Mouse (Mus musculus): ENCODE measurements around the gene Slitrk3. TPM values are rescaled to one million over a fixed set of nuclear protein-coding genes. Genes with fewer than 3 reads are reported as not detected.
"Not testable (repeated sequence)": the region's sequence is repeated elsewhere in the genome, so short reads cannot be mapped to it uniquely, and the experiment has no call there.

The Slitrk3 gene
- 11.9 and 14.2 TPM in 2 replicates for polyA plus RNA-seq (2014; fragmentation: Nextera tagmentation; extraction: Ambion mirVana)

DNA sequence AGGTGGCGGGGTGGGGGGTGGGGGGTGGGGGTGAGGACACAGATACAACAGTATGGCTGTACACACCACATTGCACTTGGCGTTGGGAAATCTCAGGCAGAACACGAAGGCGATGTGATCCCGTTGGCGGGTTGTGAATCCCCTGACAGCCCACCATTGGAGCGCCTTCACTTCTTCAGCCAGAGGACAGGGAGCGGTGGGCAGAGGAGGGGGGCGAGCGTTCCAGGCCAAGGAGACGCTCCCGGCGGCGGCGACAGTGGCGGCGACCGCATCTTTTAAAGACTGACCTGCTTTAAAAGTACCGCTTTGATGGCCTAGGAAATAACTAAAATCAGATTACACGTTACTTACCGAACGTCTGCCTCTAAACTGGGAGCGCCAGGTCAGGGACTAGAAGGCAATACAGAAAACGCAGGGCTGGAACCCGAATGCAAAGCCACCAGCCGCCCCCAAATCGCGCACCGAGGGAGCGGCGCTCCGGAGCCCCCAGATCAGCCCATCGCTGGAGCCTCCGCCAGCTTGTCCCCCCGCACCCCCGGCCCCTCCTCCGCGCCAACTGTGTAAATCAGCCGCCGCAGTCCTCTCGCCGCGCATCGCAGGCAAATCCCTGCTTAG lies at the start of gene Slitrk3:
Slitrk3 (minus strand) TSS at position 607 of the 615 bp plus-strand sequence.
- Histone ChIP-seq H3K9me3 (ENCODE audit: control insufficient read depth, low read length) (no peaks in the 10 kb centered on the region), H3K27me3 (ENCODE audit: control insufficient read depth, insufficient read depth, low read length) (no peaks in the 10 kb centered on the region), H3K9ac (peak within 1 kb of the TSS; percentile 76), H3K27ac (peak within 1 kb of the TSS; percentile 91), H3K4me3 (replicated peaks; ENCODE audit: low read length) (peak within 1 kb of the TSS; percentile 67), H3K4me1 (replicated peaks; ENCODE audit: control insufficient read depth, insufficient read depth, low read length) (peaks cover 18% of the 10 kb centered on the region), H3K36me3 (replicated peaks; ENCODE audit: control insufficient read depth, insufficient read depth) (no peaks in the 10 kb centered on the region), H3K4me2 (replicated peaks) (peak within 1 kb of the TSS; percentile 66)
- DNase-seq (ENCODE audit: low spot score) (peak; percentile 57), ATAC-seq (ENCODE audit: low FRiP score) (peak; percentile 74)
- under 1% methylated on average over 43 of the region's 44 CpGs for WGBS

- not testable (repeated sequence) for H3K27me3 ChIP-seq (ENCODE audit: control insufficient read depth, insufficient read depth, low read length); H3K4me2 ChIP-seq (replicated peaks); ATAC-seq (ENCODE audit: low FRiP score); H3K4me3 ChIP-seq (replicated peaks; ENCODE audit: low read length); H3K36me3 ChIP-seq (replicated peaks; ENCODE audit: control insufficient read depth, insufficient read depth); H3K9me3 ChIP-seq (ENCODE audit: control insufficient read depth, low read length); H3K9ac ChIP-seq; H3K4me1 ChIP-seq (replicated peaks; ENCODE audit: control insufficient read depth, insufficient read depth, low read length); H3K27ac ChIP-seq; DNase-seq (ENCODE audit: low spot score)
- WGBS, result 90% methylated on average over 2 of the region's 2 CpGs
Observed at GRCm38 (mm10) chr3:73094445-73094844, 36.8 kb upstream of the Slitrk3 start.

DNA sequence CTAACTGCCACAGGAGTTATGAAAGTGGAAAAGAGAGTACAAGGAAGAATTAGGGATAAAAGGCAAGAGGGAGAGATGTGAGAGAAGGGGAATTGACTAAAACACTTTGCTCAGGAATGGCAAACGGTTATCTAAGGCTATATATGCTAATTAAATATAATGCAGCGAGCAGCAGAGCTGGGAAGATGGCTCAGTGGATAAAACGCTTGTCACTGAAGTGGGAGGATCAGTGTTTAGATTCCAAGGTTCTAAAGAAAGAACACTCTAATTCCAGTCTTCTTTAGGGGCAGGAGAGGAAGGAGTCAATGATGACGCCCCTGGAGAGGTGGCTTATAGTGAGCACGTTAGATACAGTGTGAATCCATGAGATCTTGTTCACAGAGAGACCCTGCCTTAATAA lies 27.0 kb upstream of the Slitrk3 start:
- ATAC-seq (ENCODE audit: low FRiP score), result no peak
- no peak for DNase-seq (ENCODE audit: low spot score)
- Histone ChIP-seq H3K9ac (no peak overlapping the region), H3K4me3 (replicated peaks; ENCODE audit: low read length) (no peak overlapping the region), H3K27ac (no peak overlapping the region), H3K4me2 (replicated peaks) (no peak overlapping the region), H3K9me3 (ENCODE audit: control insufficient read depth, low read length) (no peaks in the 10 kb centered on the region), H3K4me1 (replicated peaks; ENCODE audit: control insufficient read depth, insufficient read depth, low read length) (no peaks in the 10 kb centered on the region), H3K27me3 (ENCODE audit: control insufficient read depth, insufficient read depth, low read length) (no peaks in the 10 kb centered on the region), H3K36me3 (replicated peaks; ENCODE audit: control insufficient read depth, insufficient read depth) (no peaks in the 10 kb centered on the region)
- 73% methylated on average over 5 of the region's 5 CpGs for WGBS

DNA sequence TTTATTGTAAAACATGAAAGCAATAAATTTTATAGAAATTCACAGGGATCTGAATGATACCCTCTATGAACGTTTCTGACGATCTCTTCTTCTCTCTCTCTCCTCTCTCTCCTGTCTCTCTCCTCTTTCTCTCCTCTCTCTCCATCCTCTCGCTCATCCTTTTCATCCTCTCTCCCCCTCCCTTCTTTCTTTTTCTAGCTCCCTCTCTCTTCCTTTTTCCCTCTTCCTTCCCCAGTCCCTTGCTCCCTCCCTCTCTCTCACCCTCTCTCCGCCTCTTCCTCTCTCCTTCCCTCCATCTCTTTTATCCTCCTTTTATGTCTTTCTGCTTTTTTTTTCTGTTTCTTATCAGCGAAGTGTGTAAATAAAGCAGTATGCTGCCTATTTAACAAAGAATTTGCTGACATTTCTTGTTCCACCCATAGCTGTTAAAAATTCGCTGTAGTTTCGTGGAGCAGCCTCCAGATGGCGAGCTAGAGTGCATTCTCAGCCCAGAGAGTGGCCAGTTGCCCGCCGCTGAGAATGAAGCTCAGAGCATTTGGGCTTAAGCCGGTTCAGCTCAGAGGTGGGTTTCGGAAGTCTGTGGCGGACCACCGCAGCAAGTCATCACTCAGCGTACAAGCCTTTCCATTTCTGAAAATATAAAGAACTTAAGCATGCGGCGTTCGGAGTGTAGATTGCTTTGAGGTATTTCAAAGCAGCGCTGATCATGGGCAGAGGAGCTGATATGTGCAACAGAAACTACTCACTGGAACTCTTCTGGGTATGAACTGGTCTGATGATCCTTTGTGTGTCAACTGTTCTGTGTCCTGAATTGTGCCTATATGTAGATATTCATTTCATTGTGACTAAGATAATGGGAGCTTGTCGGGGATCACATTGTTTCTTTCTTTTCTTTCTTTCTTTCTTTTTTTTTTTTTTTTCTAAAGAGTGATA lies 8.5 kb upstream of the Slitrk3 start:
- Histone ChIP-seq H3K4me3 (replicated peaks; ENCODE audit: low read length) (peak overlapping the region; percentile 29), H3K27ac (peak overlapping the region; percentile 20; the same call in 1 of the 2 replicates), H3K9ac (peak overlapping the region; percentile 51), H3K27me3 (ENCODE audit: control insufficient read depth, insufficient read depth, low read length) (no peaks in the 10 kb centered on the region), H3K36me3 (replicated peaks; ENCODE audit: control insufficient read depth, insufficient read depth) (no peaks in the 10 kb centered on the region), H3K9me3 (ENCODE audit: control insufficient read depth, low read length) (no peaks in the 10 kb centered on the region), H3K4me1 (replicated peaks; ENCODE audit: control insufficient read depth, insufficient read depth, low read length) (no peaks in the 10 kb centered on the region), H3K4me2 (replicated peaks) (peak overlapping the region; percentile 44)
- 11% methylated on average over 20 of the region's 20 CpGs for WGBS
- DNase-seq (ENCODE audit: low spot score), result peak; percentile 90
- peak; percentile 90 for ATAC-seq (ENCODE audit: low FRiP score)

GRCm38 (mm10) chr3:73058190-73058589 lies 587 bp upstream of the Slitrk3 start:
- H3K27me3 ChIP-seq (ENCODE audit: control insufficient read depth, insufficient read depth, low read length), result no peaks in the 10 kb centered on the region
- peak overlapping the region; percentile 67 for H3K4me3 ChIP-seq (replicated peaks; ENCODE audit: low read length)
- no peak overlapping the region for H3K27ac ChIP-seq
- DNase-seq (ENCODE audit: low spot score) (no peak), ATAC-seq (ENCODE audit: low FRiP score) (no peak)
- H3K4me2 ChIP-seq (replicated peaks), result peak overlapping the region; percentile 66
- H3K9me3 ChIP-seq (ENCODE audit: control insufficient read depth, low read length), result no peaks in the 10 kb centered on the region
- H3K4me1 ChIP-seq (replicated peaks; ENCODE audit: control insufficient read depth, insufficient read depth, low read length), result peaks cover 12% of the 10 kb centered on the region; the same call in 1 of the 2 replicates
- H3K9ac ChIP-seq, result peak overlapping the region; percentile 42
- WGBS, result 15% methylated on average over 4 of the region's 4 CpGs
- H3K36me3 ChIP-seq (replicated peaks; ENCODE audit: control insufficient read depth, insufficient read depth), result no peaks in the 10 kb centered on the region

GRCm38 (mm10) chr3:73056492-73057196 lies 959 bp downstream of the Slitrk3 start:
- Histone ChIP-seq H3K4me1 (replicated peaks; ENCODE audit: control insufficient read depth, insufficient read depth, low read length) (peaks cover 18% of the 10 kb centered on the region), H3K9ac (peak overlapping the region; percentile 76), H3K36me3 (replicated peaks; ENCODE audit: control insufficient read depth, insufficient read depth) (no peaks in the 10 kb centered on the region), H3K9me3 (ENCODE audit: control insufficient read depth, low read length) (no peaks in the 10 kb centered on the region), H3K4me3 (replicated peaks; ENCODE audit: low read length) (peak overlapping the region; percentile 67), H3K27me3 (ENCODE audit: control insufficient read depth, insufficient read depth, low read length) (no peaks in the 10 kb centered on the region), H3K27ac (peak overlapping the region; percentile 91), H3K4me2 (replicated peaks) (peak overlapping the region; percentile 66)
- WGBS, result under 1% methylated on average over 32 of the region's 32 CpGs
- ATAC-seq (ENCODE audit: low FRiP score) (peak; percentile 55), DNase-seq (ENCODE audit: low spot score) (peak; percentile 54)

GRCm38 (mm10) chr3:73056044-73056438 lies 1.6 kb downstream of the Slitrk3 start:
- Histone ChIP-seq H3K9ac (peak overlapping the region; percentile 76), H3K27ac (peak overlapping the region; percentile 91), H3K4me3 (replicated peaks; ENCODE audit: low read length) (peak overlapping the region; percentile 67), H3K27me3 (ENCODE audit: control insufficient read depth, insufficient read depth, low read length) (no peaks in the 10 kb centered on the region), H3K36me3 (replicated peaks; ENCODE audit: control insufficient read depth, insufficient read depth) (peaks cover 4% of the 10 kb centered on the region; the same call in 1 of the 2 replicates), H3K4me1 (replicated peaks; ENCODE audit: control insufficient read depth, insufficient read depth, low read length) (peaks cover 18% of the 10 kb centered on the region), H3K9me3 (ENCODE audit: control insufficient read depth, low read length) (no peaks in the 10 kb centered on the region), H3K4me2 (replicated peaks) (peak overlapping the region; percentile 66)
- 28% methylated on average over 5 of the region's 5 CpGs for WGBS
- peak; percentile 57 for DNase-seq (ENCODE audit: low spot score)
- ATAC-seq (ENCODE audit: low FRiP score), result no peak

DNA sequence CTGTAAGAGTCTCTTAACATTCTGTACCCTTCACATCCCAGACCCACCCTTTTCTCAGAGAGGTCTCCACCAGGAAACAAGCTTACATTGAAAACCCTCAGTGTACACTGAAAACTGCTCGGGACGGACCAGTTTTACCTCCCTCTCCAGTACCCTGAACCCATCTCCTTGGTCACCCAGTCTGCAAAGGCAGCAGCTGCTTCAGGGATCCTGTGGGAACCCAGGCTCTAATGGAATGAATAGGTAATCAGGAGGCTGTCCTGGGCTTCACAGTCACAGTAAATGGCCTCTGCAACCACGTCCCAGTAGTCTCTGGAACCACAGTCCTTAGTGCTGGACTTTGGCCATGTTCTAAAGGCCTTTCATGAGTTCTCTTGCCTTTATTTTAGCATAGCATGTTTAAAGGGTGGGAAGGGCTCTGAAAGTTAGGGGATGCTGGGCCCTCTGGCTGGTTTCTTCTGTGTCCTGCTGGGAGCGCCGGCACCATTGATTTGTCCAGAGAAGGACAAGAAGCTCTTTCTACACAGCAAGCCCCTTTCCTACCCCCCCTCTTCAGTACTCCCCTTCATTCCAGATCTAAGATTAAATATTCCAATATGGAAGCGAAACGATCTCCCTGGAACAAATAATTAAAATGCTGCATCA lies 2.1 kb downstream of the Slitrk3 start:
- DNase-seq (ENCODE audit: low spot score) (no peak), ATAC-seq (ENCODE audit: low FRiP score) (no peak)
- Histone ChIP-seq H3K9me3 (ENCODE audit: control insufficient read depth, low read length) (no peaks in the 10 kb centered on the region), H3K27ac (peak overlapping the region; percentile 67), H3K4me1 (replicated peaks; ENCODE audit: control insufficient read depth, insufficient read depth, low read length) (peaks cover 18% of the 10 kb centered on the region), H3K27me3 (ENCODE audit: control insufficient read depth, insufficient read depth, low read length) (no peaks in the 10 kb centered on the region), H3K4me2 (replicated peaks) (peak overlapping the region; percentile 66), H3K9ac (peak overlapping the region; percentile 76), H3K36me3 (replicated peaks; ENCODE audit: control insufficient read depth, insufficient read depth) (peaks cover 9% of the 10 kb centered on the region), H3K4me3 (replicated peaks; ENCODE audit: low read length) (peak overlapping the region; percentile 67)
- WGBS, result 22% methylated on average over 7 of the region's 7 CpGs

Data from hindbrain, embryonic 14.5 days (tissue).